Mouse (Mus musculus): ENCODE results near the gene Hif1an.

Hif1an gene

DNA sequence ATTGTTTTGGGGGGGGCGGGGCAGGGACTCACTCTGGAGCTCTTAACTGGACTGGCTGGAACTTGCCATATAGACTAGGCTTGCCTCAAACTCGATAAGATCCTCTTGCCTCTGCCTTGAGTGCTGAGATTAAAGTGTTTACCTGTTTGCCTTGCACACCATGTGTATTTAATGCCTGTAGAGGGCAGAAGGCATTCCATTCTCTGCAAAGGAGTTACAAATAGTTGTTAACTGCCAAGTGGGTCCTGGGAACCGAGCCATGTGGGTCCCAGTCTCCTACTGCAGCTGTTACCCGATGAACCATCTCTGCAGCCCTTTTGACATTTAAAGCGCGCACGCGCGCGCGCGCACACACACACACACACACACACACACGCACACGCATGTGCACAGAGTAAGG, 1.4 kb downstream of the Hif1an start:
- in situ Hi-C loops (cut with MboI, MseI): no loop called here

DNA sequence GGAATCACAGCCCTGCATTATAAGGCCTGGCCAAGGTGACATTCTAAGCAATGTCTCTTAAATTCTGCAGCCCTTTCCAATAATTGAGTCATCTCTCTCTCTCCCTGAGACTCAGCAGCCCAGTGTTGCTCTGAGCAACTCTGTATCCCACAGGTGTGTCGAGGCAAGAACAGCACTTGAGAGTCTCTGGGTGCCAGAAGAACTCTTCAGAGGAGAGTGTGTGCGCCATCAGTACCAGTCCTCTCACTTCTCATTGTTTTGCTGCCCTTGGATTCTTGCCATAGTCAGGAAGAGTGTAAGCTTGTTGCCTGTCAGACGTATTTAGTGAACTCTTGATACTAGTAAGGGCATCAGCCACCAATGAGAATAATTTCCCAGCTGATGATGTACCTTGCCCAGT, 5.1 kb downstream of the Hif1an start:
- in situ Hi-C loops (cut with MboI, MseI): no loop called here

DNA sequence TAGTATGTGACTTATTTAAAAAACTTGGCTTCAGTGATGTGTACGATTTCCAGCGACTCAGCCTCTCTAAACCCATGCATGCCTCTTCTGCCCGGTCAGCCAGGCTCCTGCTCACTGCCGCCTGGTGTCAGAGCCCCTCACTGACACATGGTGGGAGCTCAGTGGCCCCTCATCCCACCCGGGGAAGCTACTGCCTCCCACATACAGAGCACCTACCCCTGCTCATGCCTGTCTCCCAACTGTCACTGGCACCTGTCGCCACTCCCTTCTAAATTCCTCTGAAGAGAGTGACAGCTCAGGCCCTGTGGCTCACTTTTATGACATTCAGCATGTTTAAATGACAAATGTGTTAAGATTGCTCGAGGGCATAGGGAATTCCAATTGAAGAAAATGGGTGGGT, 13.6 kb downstream of the Hif1an start:
- in situ Hi-C loops (cut with MboI, MseI): loop anchor here (25.0 kb wide), 1 partner anchor 186 kb away; the partner anchor contains the start of gene Pax2

DNA sequence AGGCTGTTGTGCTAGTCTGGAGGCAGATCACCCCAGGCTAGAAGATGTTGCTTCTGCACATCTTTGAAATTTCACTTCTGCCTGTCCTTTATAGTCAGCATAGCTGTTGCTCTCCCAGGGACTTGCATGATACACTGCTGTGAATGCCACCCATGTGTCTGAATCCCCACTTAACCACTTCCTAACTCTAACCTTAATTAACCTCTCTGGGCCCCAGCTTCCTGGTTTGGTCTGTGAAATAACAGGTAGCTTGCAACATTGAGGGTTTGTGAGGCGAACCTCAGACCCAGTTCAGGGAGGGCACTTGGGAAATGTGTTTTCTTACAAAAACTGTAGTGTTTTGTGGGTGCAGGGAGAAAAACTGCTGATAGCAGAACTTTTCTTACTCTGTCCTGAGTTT, 15.4 kb downstream of the Hif1an start:
- in situ Hi-C loops (cut with MboI, MseI): loop anchor here (25.0 kb wide), 1 partner anchor 184 kb away; the partner anchor contains the start of gene Pax2

DNA sequence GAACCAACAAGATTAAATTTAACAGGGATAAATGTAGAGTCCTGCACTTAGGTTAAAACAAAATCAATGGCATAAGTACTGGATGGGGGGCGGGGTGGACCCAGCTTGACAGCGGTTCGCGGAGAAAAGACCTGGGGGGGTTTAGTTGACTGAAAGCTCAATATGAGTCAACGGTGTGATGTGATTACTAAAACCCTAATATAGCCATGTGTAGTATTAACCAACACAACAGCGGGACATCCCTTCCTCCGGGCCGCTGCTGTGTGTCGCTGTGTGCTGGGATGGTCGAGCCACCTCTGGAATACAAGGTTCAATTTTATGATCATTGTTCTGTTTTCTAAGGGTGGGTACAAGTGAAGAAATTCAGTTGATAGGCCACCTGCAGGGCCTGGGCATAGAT, 19.5 kb downstream of the Hif1an start:
- in situ Hi-C loops (cut with MboI, MseI): loop anchor here (25.0 kb wide), 1 partner anchor 180 kb away; the partner anchor contains the start of gene Pax2

DNA sequence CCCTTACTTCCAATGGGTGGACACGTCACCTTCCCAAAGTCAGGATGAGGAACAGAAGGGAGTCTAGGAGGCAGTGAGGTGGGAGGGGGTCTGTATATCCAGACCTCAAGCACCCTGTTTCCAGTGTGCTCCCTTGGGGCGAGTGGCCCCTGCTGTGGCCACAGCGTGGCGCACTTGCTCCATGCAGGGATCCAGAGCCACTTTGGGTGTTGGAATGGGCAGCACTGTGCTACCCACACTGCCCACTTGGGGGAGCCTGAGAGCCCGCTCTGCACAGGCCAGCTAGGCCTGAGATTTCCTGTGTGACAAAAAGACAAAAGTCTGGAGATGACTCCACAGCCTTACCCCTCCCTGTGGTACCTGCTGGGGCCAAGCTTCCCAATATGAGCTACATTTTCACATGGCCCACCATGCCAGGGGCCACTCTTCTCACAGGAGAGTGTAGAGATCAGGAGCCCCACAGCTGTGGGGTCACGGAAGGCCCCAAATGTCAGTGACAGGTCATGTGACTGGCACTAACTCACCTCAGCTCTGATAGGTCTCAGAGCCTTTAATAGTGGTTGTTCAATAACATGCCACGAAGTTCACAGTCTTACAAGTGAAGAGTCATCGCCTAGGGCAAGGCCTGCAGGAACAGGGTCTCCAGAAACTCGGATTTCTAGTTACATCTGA, 20.1 kb downstream of the Hif1an start:
- in situ Hi-C loops (cut with MboI, MseI): loop anchor here (25.0 kb wide), 1 partner anchor 180 kb away; the partner anchor contains the start of gene Pax2

DNA sequence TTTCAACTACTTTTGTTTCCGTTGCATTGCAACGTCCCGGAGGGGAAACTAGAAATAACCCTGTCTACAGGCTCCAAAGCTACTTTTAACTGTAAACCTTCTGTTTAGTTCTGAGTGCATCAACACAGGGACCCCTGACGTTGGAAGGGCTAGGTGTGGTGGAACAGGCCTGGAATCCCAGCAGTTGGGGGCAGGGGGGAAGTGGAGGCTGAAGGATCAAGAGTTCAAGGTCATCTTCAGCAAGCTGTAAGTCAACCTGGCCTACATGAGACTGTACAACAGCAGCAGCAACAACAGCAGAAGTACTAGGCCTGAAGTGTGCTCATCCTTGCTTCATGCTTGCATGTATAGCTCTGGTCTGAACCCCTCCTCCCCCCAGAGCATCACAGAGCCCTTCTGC, 25.4 kb downstream of the Hif1an start:
- in situ Hi-C loops (cut with MboI, MseI): loop anchor here (25.0 kb wide), 1 partner anchor 174 kb away; the partner anchor contains the start of gene Pax2

DNA sequence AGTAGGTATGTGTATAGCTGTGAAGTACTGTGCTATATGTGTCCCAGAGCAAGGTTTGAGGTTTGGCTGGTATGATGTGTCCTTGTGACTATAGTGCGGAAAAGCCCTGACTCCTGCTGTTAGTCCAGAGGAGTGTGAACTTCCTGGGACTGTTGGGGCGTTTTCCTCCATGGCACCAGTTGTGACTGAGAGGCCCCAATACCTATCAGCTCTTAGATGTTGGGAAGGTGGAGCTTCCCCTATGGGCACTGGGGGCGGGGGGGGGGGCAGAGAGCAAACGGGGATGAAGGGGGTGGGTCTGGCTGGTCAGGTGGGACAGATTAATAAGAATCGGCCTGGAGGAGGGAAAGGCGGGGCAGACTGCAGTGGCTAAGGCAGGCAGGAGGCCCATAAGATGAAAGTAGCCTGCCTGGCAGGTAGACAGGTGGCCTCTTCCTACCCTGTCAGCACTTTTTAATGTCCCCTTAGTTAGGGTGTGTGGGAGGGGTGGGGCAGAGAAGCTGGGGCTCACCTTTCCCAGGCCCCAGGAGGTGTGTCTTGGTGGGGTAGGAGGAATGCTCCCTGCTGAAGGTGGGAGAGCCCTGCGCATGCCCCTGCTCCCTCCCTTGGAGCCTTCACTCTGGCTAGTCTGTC, 27.1 kb downstream of the Hif1an start:
- in situ Hi-C loops (cut with MboI, MseI): loop anchor here (25.0 kb wide), 1 partner anchor 173 kb away; the partner anchor contains the start of gene Pax2

DNA sequence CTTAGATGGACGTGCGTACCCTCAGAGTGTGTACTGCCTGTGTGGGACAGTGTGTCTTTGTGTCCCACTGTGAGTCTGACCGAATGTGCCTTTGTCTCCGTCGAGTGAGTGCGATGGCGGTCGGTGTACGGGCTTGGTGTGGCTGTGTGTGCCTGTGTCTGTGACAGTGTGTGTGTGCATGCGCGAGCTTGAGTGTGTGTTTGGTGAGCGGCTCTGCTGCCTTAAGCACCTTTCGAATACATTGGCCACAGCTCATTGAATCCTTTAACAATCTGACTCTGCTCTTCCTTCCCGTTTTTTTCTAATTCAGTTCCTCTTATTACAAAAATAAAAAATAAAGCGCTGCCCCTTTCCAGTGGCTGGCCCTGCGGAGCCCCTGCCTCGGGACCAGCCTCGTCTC, 28.3 kb downstream of the Hif1an start:
- in situ Hi-C loops (cut with MboI, MseI): loop anchor here (25.0 kb wide), 1 partner anchor 171 kb away; the partner anchor contains the start of gene Pax2

DNA sequence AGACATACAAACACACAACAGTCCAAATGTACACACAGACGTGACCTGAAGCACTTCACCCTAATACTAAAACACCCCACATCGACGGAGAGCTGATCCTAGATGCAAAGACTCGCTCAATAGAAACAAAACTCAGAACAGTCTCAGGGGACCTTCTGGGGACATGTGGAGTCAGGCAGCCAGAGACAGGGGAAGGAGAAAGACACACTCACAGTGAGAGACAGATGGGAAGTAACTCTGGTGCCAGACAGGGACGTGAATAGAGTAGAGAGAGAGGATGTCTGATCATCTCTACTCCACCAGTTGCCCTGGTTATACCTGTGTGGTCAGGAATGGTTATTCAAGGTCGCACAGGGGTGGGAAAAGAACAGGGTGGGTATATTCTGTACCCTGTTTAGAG, 29.0 kb downstream of the Hif1an start:
- in situ Hi-C loops (cut with MboI, MseI): loop anchor here (25.0 kb wide), 1 partner anchor 171 kb away; the partner anchor contains the start of gene Pax2

DNA sequence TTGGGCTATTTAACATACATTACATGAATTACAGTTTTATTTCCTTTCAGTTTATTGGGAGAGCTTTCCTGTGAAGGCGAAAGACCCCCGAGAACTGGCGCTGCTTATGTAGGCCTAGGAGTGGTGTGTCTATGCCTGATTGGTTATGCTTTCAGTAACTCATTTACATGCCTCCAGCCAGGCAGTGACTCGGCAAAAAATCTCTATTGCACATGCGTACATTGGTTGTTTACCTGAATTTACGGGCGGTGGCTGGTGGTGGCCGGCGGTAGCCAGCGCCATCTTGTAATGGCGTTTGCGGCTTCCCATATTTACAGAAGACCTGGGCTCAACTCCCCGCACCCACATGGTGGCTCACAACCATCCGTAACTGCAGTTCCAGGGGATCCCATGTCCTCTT, 31.5 kb downstream of the Hif1an start:
- in situ Hi-C loops (cut with MboI, MseI): loop anchor here (25.0 kb wide), 1 partner anchor 168 kb away; the partner anchor contains the start of gene Pax2

DNA sequence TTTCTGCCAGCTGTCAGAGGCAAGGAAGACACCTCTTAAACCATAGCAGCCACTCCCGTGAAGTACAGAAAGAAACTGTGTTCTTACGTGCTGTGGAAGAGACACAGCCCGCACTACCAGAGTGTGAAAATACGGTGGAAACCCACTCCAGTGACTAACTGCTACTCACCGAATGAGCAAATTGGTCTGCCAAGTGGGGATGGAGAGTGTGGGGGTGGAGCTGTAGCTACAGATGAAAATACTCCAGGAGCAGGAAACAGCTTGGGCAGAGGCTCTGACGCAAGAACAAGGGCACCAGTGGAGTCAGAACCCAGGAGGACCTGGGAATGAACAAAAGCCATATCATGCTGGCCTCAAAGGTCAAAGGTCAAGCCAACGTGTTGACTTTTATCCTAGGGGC, 55.5 kb downstream of the Hif1an start:
- in situ Hi-C loops (cut with MboI, MseI): no loop called here

All from T-helper 1 cell (primary cell).